Mouse (Mus musculus) heart, embryonic 15.5 days (tissue): Measurements from ENCODE around the gene Ptprk. TPM values are rescaled to one million over a fixed set of nuclear protein-coding genes. Genes with fewer than 3 reads are reported as not detected.

Experiments used
- ATAC-seq: fragments of 200-750 bp; cut with Nextera tagmentation; replicated peaks from 2 replicates; pipeline ENCODE4 v1.8.0; 2017; ENCODE audit warnings: low read depth, moderate TSS enrichment; ENCODE audit not compliant: insufficient number of reproducible peaks, insufficient read depth, low FRiP score
- H3K27ac ChIP-seq: fragments of 300-500 bp; sonication (generic); 2 replicates; pipeline ENCODE4 v1.5.1; 2015; ENCODE audit warnings: mild to moderate bottlenecking, inconsistent platforms
- H3K27me3 ChIP-seq: fragments of 300-500 bp; sonication (generic); 2 replicates; pipeline ENCODE4 v1.6.1; 2015; ENCODE audit warnings: inconsistent platforms
- H3K36me3 ChIP-seq: fragments of 300-500 bp; sonication (generic); 2 replicates; pipeline ENCODE4 v1.6.1; 2015; ENCODE audit warnings: mild to moderate bottlenecking, inconsistent platforms
- H3K4me1 ChIP-seq: fragments of 300-500 bp; sonication (generic); replicated peaks from 2 replicates; pipeline ENCODE4 v1.6.1; 2015; ENCODE audit warnings: inconsistent platforms
- H3K4me2 ChIP-seq: fragments of 300-500 bp; sonication (generic); 2 replicates; pipeline ENCODE4 v1.6.1; 2015; ENCODE audit warnings: inconsistent platforms, mild to moderate bottlenecking, moderate library complexity
- H3K4me3 ChIP-seq: fragments of 300-500 bp; sonication (generic); 2 replicates; pipeline ENCODE4 v1.5.1; 2015; ENCODE audit warnings: mild to moderate bottlenecking, inconsistent platforms
- H3K9ac ChIP-seq: fragments of 300-500 bp; sonication (generic); 2 replicates; pipeline ENCODE4 v1.6.1; 2015; ENCODE audit warnings: mild to moderate bottlenecking, inconsistent platforms
- H3K9me3 ChIP-seq: fragments of 300-500 bp; sonication (generic); replicated peaks from 2 replicates; pipeline ENCODE4 v1.6.1; 2016; ENCODE audit warnings: inconsistent platforms
- WGBS: fragments of 180-500 bp; shearing (Covaris S2); methylation state at CpG from one replicate; pipeline ENCODE4 v1.1.7; 2015; ENCODE audit warnings: mixed read lengths; 5-methylcytosine and 5-hydroxymethylcytosine counted together
- polyA plus RNA-seq: library from polyadenylated mRNA; unstranded; fragments of >200 nt; fragmentation: Nextera tagmentation; extraction: Ambion mirVana; gene quantifications from 2 replicates; pipeline ENCODE4 v1.2.1, GENCODE M21; 2015

Gene Ptprk
- polyA plus RNA-seq, 1 experiment from 2014 or later = 37.3 TPM

GRCm38 (mm10) chr10:28306451-28307086 is 231.9 kb downstream of the Ptprk start:
- Histone ChIP-seq H3K4me2 (peak overlapping the region; percentile 21; the same call in 1 of the 2 replicates), H3K4me1 (peaks cover 14% of the 10 kb centered on the region), H3K27ac (no peak overlapping the region), H3K4me3 (no peak overlapping the region), H3K27me3 (no peaks in the 10 kb centered on the region), H3K9ac (no peak overlapping the region), H3K36me3 (no peaks in the 10 kb centered on the region), H3K9me3 (no peaks in the 10 kb centered on the region)
- ATAC-seq = no peak
- WGBS = 29% methylated on average over 6 of the region's 6 CpGs

- ATAC-seq = no peak
- 50% methylated on average over 1 of the region's 1 CpGs for WGBS
Measured at GRCm38 (mm10) chr10:28311369-28311768, 236.7 kb downstream of the Ptprk start.

GRCm38 (mm10) chr10:28322995-28323394 is 248.4 kb downstream of the Ptprk start:
- H3K9ac ChIP-seq = no peak overlapping the region
- ATAC-seq = no peak
- no peaks in the 10 kb centered on the region for H3K27me3 ChIP-seq
- H3K9me3 ChIP-seq = no peaks in the 10 kb centered on the region
- 70% methylated on average over 2 of the region's 2 CpGs for WGBS
- no peaks in the 10 kb centered on the region for H3K36me3 ChIP-seq
- H3K27ac ChIP-seq = no peak overlapping the region
- no peak overlapping the region for H3K4me2 ChIP-seq
- no peak overlapping the region for H3K4me3 ChIP-seq
- no peaks in the 10 kb centered on the region for H3K4me1 ChIP-seq

More at GRCm38 (mm10) chr10:28311369-28311768, 236.7 kb downstream of the Ptprk start:
- Histone ChIP-seq H3K9me3 (no peaks in the 10 kb centered on the region), H3K36me3 (no peaks in the 10 kb centered on the region), H3K4me3 (no peak overlapping the region), H3K4me1 (peaks cover 10% of the 10 kb centered on the region), H3K4me2 (no peak overlapping the region), H3K27ac (no peak overlapping the region), H3K27me3 (no peaks in the 10 kb centered on the region), H3K9ac (no peak overlapping the region)

GRCm38 (mm10) chr10:28335232-28335631 is 260.6 kb downstream of the Ptprk start:
- Histone ChIP-seq H3K4me3 (no peak overlapping the region), H3K4me2 (no peak overlapping the region), H3K9ac (no peak overlapping the region), H3K9me3 (no peaks in the 10 kb centered on the region), H3K4me1 (no peaks in the 10 kb centered on the region), H3K36me3 (no peaks in the 10 kb centered on the region), H3K27ac (no peak overlapping the region), H3K27me3 (no peaks in the 10 kb centered on the region)
- 73% methylated on average over 5 of the region's 5 CpGs for WGBS
- ATAC-seq = no peak

- no peak for ATAC-seq
- H3K4me3 ChIP-seq = no peak overlapping the region
- no peaks in the 10 kb centered on the region for H3K27me3 ChIP-seq
- H3K36me3 ChIP-seq = no peaks in the 10 kb centered on the region
- WGBS = 68% methylated on average over 5 of the region's 5 CpGs
- no peak overlapping the region for H3K9ac ChIP-seq
- no peaks in the 10 kb centered on the region for H3K4me1 ChIP-seq
- H3K9me3 ChIP-seq = no peaks in the 10 kb centered on the region
- no peak overlapping the region for H3K4me2 ChIP-seq
- H3K27ac ChIP-seq = no peak overlapping the region
Measured at GRCm38 (mm10) chr10:28338536-28338935, 263.9 kb downstream of the Ptprk start.

GRCm38 (mm10) chr10:28345196-28345681 is 270.6 kb downstream of the Ptprk start:
- WGBS = 90% methylated on average over 8 of the region's 8 CpGs
- H3K36me3 ChIP-seq = no peaks in the 10 kb centered on the region
- no peak for ATAC-seq
- H3K9ac ChIP-seq = no peak overlapping the region
- H3K9me3 ChIP-seq = no peaks in the 10 kb centered on the region
- no peak overlapping the region for H3K4me2 ChIP-seq
- H3K4me1 ChIP-seq = peaks cover 4% of the 10 kb centered on the region
- H3K4me3 ChIP-seq = no peak overlapping the region
- H3K27me3 ChIP-seq = no peaks in the 10 kb centered on the region
- H3K27ac ChIP-seq = no peak overlapping the region

GRCm38 (mm10) chr10:28365291-28365690 is 290.7 kb downstream of the Ptprk start:
- Histone ChIP-seq H3K9me3 (no peaks in the 10 kb centered on the region), H3K4me2 (no peak overlapping the region), H3K27ac (no peak overlapping the region), H3K36me3 (no peaks in the 10 kb centered on the region), H3K4me3 (no peak overlapping the region), H3K27me3 (no peaks in the 10 kb centered on the region), H3K9ac (no peak overlapping the region), H3K4me1 (peaks cover 10% of the 10 kb centered on the region)
- WGBS = 82% methylated on average over 6 of the region's 6 CpGs
- no peak for ATAC-seq

- WGBS = 82% methylated on average over 5 of the region's 5 CpGs
- H3K9ac ChIP-seq = no peak overlapping the region
Measured at GRCm38 (mm10) chr10:28366065-28366677, 291.6 kb downstream of the Ptprk start.

GRCm38 (mm10) chr10:28369808-28370207 is 295.2 kb downstream of the Ptprk start:
- Histone ChIP-seq H3K4me3 (no peak overlapping the region), H3K9ac (no peak overlapping the region), H3K4me1 (peaks cover 7% of the 10 kb centered on the region), H3K4me2 (no peak overlapping the region), H3K36me3 (no peaks in the 10 kb centered on the region), H3K27ac (peak overlapping the region; percentile 19; the same call in 1 of the 2 replicates), H3K9me3 (no peaks in the 10 kb centered on the region), H3K27me3 (no peaks in the 10 kb centered on the region)
- WGBS = 30% methylated on average over 2 of the region's 2 CpGs
- no peak for ATAC-seq

More at GRCm38 (mm10) chr10:28366065-28366677, 291.6 kb downstream of the Ptprk start:
- H3K4me2 ChIP-seq = no peak overlapping the region
- no peaks in the 10 kb centered on the region for H3K9me3 ChIP-seq
- no peak overlapping the region for H3K4me3 ChIP-seq
- peaks cover 10% of the 10 kb centered on the region for H3K4me1 ChIP-seq
- no peak overlapping the region for H3K27ac ChIP-seq
- no peaks in the 10 kb centered on the region for H3K36me3 ChIP-seq
- no peaks in the 10 kb centered on the region for H3K27me3 ChIP-seq
- ATAC-seq = no peak

- ATAC-seq = no peak
- H3K9ac ChIP-seq = no peak overlapping the region
- H3K27me3 ChIP-seq = no peaks in the 10 kb centered on the region
- WGBS = 71% methylated on average over 1 of the region's 1 CpGs
- H3K4me2 ChIP-seq = no peak overlapping the region
- no peak overlapping the region for H3K4me3 ChIP-seq
- no peaks in the 10 kb centered on the region for H3K36me3 ChIP-seq
- no peaks in the 10 kb centered on the region for H3K9me3 ChIP-seq
- peaks cover 4% of the 10 kb centered on the region for H3K4me1 ChIP-seq
- H3K27ac ChIP-seq = no peak overlapping the region
Measured at GRCm38 (mm10) chr10:28374874-28375273, 300.3 kb downstream of the Ptprk start.

GRCm38 (mm10) chr10:28379752-28380488 is 305.3 kb downstream of the Ptprk start:
- Histone ChIP-seq H3K9me3 (no peaks in the 10 kb centered on the region), H3K27ac (no peak overlapping the region), H3K9ac (no peak overlapping the region), H3K36me3 (peaks cover 4% of the 10 kb centered on the region; the same call in 1 of the 2 replicates), H3K27me3 (no peaks in the 10 kb centered on the region), H3K4me3 (no peak overlapping the region), H3K4me2 (no peak overlapping the region), H3K4me1 (no peaks in the 10 kb centered on the region)
- no peak for ATAC-seq
- WGBS = 85% methylated on average over 7 of the region's 7 CpGs
